Mouse (Mus musculus): ENCODE results near the gene Ubb. TPM values are rescaled to one million over a fixed set of nuclear protein-coding genes. Genes with fewer than 3 reads are reported as not detected.
A peak's percentile ranks its signal among the peaks of the same experiment; 100 is the strongest.

Gene Ubb
- polyA plus RNA-seq, 1 experiment from 2014 or later, result 5,616 TPM

DNA sequence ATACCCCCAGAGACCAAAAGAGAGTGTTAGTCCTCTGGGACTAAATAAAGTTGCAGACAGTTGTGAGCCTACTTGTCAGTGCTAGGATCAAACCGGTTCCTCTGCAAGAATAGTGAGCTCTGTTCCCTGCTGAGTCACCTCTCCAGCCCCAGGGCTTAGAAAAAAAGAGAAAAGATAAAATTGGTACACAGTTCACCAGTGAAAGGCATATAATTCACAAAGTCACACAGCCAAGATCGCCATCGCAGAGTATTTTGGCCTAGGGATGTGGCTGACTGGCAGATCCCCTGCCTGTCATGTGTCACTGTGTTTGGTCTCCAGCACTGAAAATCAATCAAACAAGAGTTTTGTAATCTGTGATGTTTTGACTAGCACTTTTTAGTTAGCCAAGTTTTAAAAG is 17.3 kb downstream of the Ubb start:
- DNase-seq (ENCODE audit: low spot score), result no peak
- no peak for ATAC-seq
- H3K9me3 ChIP-seq (replicated peaks; ENCODE audit: control insufficient read depth, low read length), result no peaks in the 10 kb centered on the region
- no peak overlapping the region for H3K4me2 ChIP-seq (ENCODE audit: low read length)
- no peak overlapping the region for H3K9ac ChIP-seq (ENCODE audit: low read length)
- no peak overlapping the region for H3K27ac ChIP-seq (ENCODE audit: low read depth, low read length)
- H3K4me1 ChIP-seq (ENCODE audit: control insufficient read depth, insufficient read depth, low read length), result no peaks in the 10 kb centered on the region
- no peaks in the 10 kb centered on the region for H3K36me3 ChIP-seq (ENCODE audit: control insufficient read depth, insufficient read depth, low read length)
- no peaks in the 10 kb centered on the region for H3K27me3 ChIP-seq (replicated peaks; ENCODE audit: control insufficient read depth, insufficient read depth, low read length)
- WGBS, result 76% methylated on average over 3 of the region's 3 CpGs
- no peak overlapping the region for H3K4me3 ChIP-seq (ENCODE audit: low read depth, low read length)

DNA sequence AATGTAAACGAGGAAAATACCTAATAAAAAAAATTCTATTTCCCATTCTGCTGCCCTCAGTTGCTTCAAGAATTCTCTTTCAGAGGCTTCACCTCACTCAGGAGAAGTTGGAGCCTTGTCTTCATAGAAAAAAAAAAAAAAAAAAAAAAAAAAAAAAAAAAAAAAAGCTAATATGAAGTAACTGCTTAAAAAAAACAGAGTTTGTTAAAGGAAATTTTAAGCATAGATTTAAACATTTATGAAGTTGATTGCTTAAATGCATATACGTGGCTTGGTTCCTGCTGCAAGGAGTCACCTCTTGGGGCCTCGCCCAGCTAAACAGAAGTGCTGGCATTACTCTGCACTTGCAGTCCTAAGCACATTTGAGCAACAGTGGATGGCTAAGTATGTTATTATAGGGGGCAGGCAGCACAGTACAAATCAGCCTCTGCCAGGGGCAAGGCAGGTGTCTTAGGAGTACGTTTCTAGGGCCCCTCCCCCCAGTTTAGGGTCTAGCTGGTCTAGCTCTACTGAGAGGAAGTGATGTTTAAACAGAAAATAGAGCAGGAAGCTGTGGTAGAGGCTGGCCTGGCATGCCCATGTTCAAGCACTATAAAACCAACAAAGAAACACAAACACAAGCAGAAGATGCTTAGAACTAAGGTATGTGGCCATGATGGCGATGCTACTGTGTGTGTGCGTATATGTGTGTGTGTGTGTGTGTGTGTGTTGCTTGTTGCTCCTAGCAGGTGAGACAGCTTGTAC is 23.2 kb downstream of the Ubb start, which contains the start of gene Trpv2:
Trpv2 (plus strand) TSS at position 528 of the 744 bp plus-strand sequence.
- Histone ChIP-seq H3K4me1 (ENCODE audit: control insufficient read depth, insufficient read depth, low read length) (no peaks in the 10 kb centered on the region), H3K27me3 (replicated peaks; ENCODE audit: control insufficient read depth, insufficient read depth, low read length) (no peaks in the 10 kb centered on the region), H3K9ac (ENCODE audit: low read length) (peak within 1 kb of the TSS; percentile 64), H3K27ac (ENCODE audit: low read depth, low read length) (no peak within 1 kb of the TSS), H3K9me3 (replicated peaks; ENCODE audit: control insufficient read depth, low read length) (no peaks in the 10 kb centered on the region), H3K4me2 (ENCODE audit: low read length) (peak within 1 kb of the TSS; percentile 86), H3K4me3 (ENCODE audit: low read depth, low read length) (peak within 1 kb of the TSS; percentile 45), H3K36me3 (ENCODE audit: control insufficient read depth, insufficient read depth, low read length) (no peaks in the 10 kb centered on the region)
- WGBS, result 83% methylated on average over 6 of the region's 6 CpGs
- DNase-seq (ENCODE audit: low spot score) (no peak), ATAC-seq (no peak)

DNA sequence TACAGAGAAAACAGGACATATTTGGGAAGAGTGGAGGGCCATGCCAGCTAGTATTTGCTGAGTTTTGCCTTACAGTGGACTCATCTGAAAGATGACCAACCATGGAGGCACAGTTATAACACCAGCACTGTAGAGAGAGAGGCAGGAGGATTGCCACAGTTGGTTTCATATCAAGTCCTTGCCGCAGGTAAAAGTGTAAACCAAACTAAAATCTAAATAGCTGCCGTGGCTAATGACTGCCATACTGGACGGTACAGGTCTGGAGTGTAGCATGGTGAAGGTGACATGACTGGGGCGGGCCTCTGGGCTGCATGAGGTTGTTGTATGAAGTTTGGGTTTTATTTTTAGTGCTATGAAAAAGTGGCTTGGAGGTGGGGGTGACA is 23.7 kb downstream of the Ubb start:
- DNase-seq (ENCODE audit: low spot score), result no peak
- H3K36me3 ChIP-seq (ENCODE audit: control insufficient read depth, insufficient read depth, low read length), result no peaks in the 10 kb centered on the region
- 88% methylated on average over 4 of the region's 4 CpGs for WGBS
- no peaks in the 10 kb centered on the region for H3K9me3 ChIP-seq (replicated peaks; ENCODE audit: control insufficient read depth, low read length)
- no peaks in the 10 kb centered on the region for H3K27me3 ChIP-seq (replicated peaks; ENCODE audit: control insufficient read depth, insufficient read depth, low read length)
- no peak overlapping the region for H3K27ac ChIP-seq (ENCODE audit: low read depth, low read length)
- no peak for ATAC-seq
- H3K4me3 ChIP-seq (ENCODE audit: low read depth, low read length), result no peak overlapping the region
- no peak overlapping the region for H3K9ac ChIP-seq (ENCODE audit: low read length)
- no peaks in the 10 kb centered on the region for H3K4me1 ChIP-seq (ENCODE audit: control insufficient read depth, insufficient read depth, low read length)
- no peak overlapping the region; the same call in 1 of the 2 replicates for H3K4me2 ChIP-seq (ENCODE audit: low read length)

DNA sequence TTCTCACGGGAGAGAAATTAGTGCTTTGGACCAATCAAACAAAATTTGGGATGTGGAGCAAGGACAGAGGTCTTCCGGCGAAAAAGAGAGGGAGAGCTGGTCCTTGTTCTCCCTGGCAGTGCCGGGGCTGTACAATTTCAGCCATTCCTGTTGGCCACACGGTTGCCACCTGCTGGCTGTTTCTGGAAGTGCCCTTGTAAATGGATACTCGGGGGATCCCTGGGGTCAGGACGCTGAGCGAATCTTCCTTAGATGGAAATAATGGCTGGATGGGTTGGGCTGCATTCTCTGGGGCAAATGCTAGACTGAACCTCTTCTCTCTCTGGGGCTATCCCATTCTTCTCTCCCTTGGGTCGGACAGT is 24.3 kb downstream of the Ubb start:
- peak; percentile 92 for DNase-seq (ENCODE audit: low spot score)
- Histone ChIP-seq H3K9me3 (replicated peaks; ENCODE audit: control insufficient read depth, low read length) (no peaks in the 10 kb centered on the region), H3K4me3 (ENCODE audit: low read depth, low read length) (peak overlapping the region; percentile 45), H3K9ac (ENCODE audit: low read length) (peak overlapping the region; percentile 64), H3K4me1 (ENCODE audit: control insufficient read depth, insufficient read depth, low read length) (no peaks in the 10 kb centered on the region), H3K36me3 (ENCODE audit: control insufficient read depth, insufficient read depth, low read length) (no peaks in the 10 kb centered on the region), H3K4me2 (ENCODE audit: low read length) (peak overlapping the region; percentile 86), H3K27ac (ENCODE audit: low read depth, low read length) (no peak overlapping the region), H3K27me3 (replicated peaks; ENCODE audit: control insufficient read depth, insufficient read depth, low read length) (no peaks in the 10 kb centered on the region)
- under 1% methylated on average over 9 of the region's 9 CpGs for WGBS
- ATAC-seq, result peak; percentile 86

DNA sequence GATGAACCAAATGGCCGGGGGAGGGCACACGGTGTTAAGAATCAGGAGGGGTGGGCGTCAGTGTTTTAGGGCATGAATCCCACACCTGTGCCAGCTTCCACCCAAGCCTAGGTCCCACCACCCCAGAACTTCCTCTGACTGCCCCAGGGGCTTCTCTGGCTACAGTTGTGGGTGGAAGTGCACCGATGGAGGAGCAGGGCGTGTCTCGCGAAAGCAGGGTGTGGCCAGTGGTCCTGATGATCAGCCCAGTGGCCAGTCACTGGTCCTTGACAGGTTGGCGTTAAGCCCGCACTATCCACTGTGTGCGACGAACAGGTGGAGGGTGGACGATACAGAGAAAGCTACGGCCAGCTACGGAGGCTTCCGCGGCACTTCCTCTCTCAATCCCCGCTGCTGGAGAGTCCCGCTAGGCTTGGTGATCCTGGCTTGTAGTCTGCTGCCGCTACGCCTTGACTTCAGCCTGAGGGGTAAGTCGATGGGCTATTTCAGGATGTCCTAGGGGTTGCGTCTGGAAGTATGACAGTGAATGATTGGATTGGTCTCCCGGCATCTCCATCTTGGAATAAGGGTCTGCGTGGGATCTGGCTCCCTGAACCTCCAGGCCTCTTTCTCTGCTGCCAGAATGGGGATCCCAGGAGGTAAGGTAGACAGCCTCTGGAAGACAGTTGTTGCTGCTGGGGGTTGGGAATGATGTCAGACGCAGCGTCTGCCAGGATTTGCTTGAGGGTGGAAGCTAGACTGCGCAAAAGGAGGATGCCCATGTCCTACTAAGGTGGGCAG is 24.9 kb downstream of the Ubb start:
- Histone ChIP-seq H3K27ac (ENCODE audit: low read depth, low read length) (no peak overlapping the region; the same call in 1 of the 2 replicates), H3K9ac (ENCODE audit: low read length) (peak overlapping the region; percentile 64), H3K9me3 (replicated peaks; ENCODE audit: control insufficient read depth, low read length) (no peaks in the 10 kb centered on the region), H3K36me3 (ENCODE audit: control insufficient read depth, insufficient read depth, low read length) (no peaks in the 10 kb centered on the region), H3K4me2 (ENCODE audit: low read length) (peak overlapping the region; percentile 86), H3K4me3 (ENCODE audit: low read depth, low read length) (peak overlapping the region; percentile 45), H3K27me3 (replicated peaks; ENCODE audit: control insufficient read depth, insufficient read depth, low read length) (no peaks in the 10 kb centered on the region), H3K4me1 (ENCODE audit: control insufficient read depth, insufficient read depth, low read length) (no peaks in the 10 kb centered on the region)
- DNase-seq (ENCODE audit: low spot score) (peak; percentile 38), ATAC-seq (peak; percentile 62)
- 6% methylated on average over 27 of the region's 27 CpGs for WGBS

DNA sequence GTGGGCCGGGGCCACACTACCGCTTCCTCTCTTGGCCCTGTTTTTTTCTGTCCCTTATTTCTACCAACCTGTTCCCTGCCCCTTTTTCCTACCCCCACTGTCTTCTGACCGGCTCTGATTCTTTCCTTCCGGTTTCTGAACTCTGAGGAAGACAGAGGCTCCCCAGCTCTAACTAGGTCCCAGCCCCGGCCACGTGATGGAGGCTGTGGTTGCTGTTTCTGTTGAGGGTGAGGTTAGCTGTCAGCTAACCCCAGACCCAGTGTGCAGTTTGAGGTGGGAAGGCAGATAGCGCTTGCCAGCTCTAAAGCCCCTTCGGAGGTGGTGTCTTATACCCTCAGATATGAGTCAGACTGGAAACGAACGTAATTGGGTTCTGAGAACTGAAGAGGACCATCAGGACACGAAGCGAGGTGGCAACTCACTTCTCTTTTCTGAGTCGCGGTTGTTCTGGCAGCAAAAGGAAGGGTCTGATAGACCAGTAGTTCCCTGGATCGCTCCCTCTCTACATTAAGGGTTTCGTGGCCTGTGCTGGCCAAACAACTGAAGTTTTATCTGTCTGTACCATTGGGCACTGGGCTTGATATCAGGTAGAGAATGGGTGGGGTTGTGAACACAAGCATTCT is 25.7 kb downstream of the Ubb start:
- no peak for ATAC-seq
- Histone ChIP-seq H3K36me3 (ENCODE audit: control insufficient read depth, insufficient read depth, low read length) (no peaks in the 10 kb centered on the region), H3K27ac (ENCODE audit: low read depth, low read length) (no peak overlapping the region), H3K4me3 (ENCODE audit: low read depth, low read length) (peak overlapping the region; percentile 45), H3K9ac (ENCODE audit: low read length) (peak overlapping the region; percentile 64), H3K4me1 (ENCODE audit: control insufficient read depth, insufficient read depth, low read length) (no peaks in the 10 kb centered on the region), H3K9me3 (replicated peaks; ENCODE audit: control insufficient read depth, low read length) (no peaks in the 10 kb centered on the region), H3K27me3 (replicated peaks; ENCODE audit: control insufficient read depth, insufficient read depth, low read length) (no peaks in the 10 kb centered on the region), H3K4me2 (ENCODE audit: low read length) (peak overlapping the region; percentile 86)
- WGBS, result 59% methylated on average over 16 of the region's 16 CpGs
- no peak for DNase-seq (ENCODE audit: low spot score)

DNA sequence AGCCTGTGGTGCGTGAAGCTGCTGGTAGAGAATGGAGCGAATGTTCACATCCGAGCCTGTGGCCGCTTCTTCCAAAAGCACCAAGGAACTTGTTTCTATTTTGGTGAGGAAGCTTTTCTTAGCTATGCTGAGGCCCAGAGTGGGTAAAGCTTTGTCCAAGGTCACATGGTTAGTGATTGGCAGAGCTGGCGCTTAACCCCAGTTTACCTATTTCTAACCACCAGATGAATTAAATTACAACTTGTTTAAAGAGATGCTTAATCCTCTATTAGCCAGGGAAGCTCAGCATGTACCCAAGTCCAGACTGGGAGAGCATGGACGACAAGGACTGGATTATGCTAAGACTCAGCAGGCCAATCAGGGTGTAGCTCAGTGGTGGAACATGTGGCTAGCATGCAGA is 32.1 kb downstream of the Ubb start:
- no peak for DNase-seq (ENCODE audit: low spot score)
- Histone ChIP-seq H3K4me1 (ENCODE audit: control insufficient read depth, insufficient read depth, low read length) (no peaks in the 10 kb centered on the region), H3K36me3 (ENCODE audit: control insufficient read depth, insufficient read depth, low read length) (no peaks in the 10 kb centered on the region), H3K9ac (ENCODE audit: low read length) (no peak overlapping the region), H3K27me3 (replicated peaks; ENCODE audit: control insufficient read depth, insufficient read depth, low read length) (no peaks in the 10 kb centered on the region), H3K27ac (ENCODE audit: low read depth, low read length) (no peak overlapping the region), H3K4me3 (ENCODE audit: low read depth, low read length) (no peak overlapping the region), H3K4me2 (ENCODE audit: low read length) (no peak overlapping the region), H3K9me3 (replicated peaks; ENCODE audit: control insufficient read depth, low read length) (no peaks in the 10 kb centered on the region)
- 52% methylated on average over 6 of the region's 6 CpGs for WGBS
- no peak for ATAC-seq

DNA sequence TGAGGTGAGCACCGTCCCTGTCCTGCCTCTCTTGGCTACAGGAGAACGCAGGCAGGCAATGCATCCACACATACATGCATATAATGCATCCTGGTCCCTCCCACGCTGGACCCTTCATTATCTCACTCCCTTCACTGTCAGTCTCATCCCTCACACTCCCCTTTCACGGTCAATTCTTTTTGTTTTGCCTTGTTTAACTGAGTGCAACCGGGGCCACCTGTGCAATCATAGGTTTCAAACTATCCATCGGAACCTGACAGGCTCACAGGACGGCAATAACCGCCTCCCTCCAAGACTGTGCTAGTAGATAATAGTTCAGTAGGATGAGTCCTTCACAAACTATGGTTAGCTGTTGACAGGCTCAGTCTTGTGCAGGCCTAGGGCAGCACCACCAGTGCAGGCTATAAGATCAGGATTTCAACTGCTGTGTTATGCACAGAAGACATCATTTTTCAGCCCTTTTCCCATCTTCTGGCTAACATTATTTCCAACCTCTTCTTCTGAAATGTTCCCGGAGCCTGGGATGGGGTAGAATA is 33.8 kb downstream of the Ubb start:
- Histone ChIP-seq H3K27me3 (replicated peaks; ENCODE audit: control insufficient read depth, insufficient read depth, low read length) (no peaks in the 10 kb centered on the region), H3K4me3 (ENCODE audit: low read depth, low read length) (no peak overlapping the region), H3K36me3 (ENCODE audit: control insufficient read depth, insufficient read depth, low read length) (no peaks in the 10 kb centered on the region), H3K27ac (ENCODE audit: low read depth, low read length) (no peak overlapping the region), H3K9me3 (replicated peaks; ENCODE audit: control insufficient read depth, low read length) (no peaks in the 10 kb centered on the region), H3K4me2 (ENCODE audit: low read length) (no peak overlapping the region), H3K9ac (ENCODE audit: low read length) (no peak overlapping the region), H3K4me1 (ENCODE audit: control insufficient read depth, insufficient read depth, low read length) (no peaks in the 10 kb centered on the region)
- WGBS, result 86% methylated on average over 9 of the region's 9 CpGs
- DNase-seq (ENCODE audit: low spot score) (no peak), ATAC-seq (no peak)

Data from forebrain, embryonic 14.5 days (tissue).